Mouse (Mus musculus) retina, adult 2 months (tissue): ENCODE data around the gene Pfkm.
A peak's percentile ranks its signal among the peaks of the same experiment; 100 is the strongest.

ENCODE experiments used
- DNase-seq: peaks from one replicate; pipeline ENCODE4 v3.0.0-alpha.2; 2012; ENCODE audit warnings: low read depth, low spot score

Pfkm gene

DNA sequence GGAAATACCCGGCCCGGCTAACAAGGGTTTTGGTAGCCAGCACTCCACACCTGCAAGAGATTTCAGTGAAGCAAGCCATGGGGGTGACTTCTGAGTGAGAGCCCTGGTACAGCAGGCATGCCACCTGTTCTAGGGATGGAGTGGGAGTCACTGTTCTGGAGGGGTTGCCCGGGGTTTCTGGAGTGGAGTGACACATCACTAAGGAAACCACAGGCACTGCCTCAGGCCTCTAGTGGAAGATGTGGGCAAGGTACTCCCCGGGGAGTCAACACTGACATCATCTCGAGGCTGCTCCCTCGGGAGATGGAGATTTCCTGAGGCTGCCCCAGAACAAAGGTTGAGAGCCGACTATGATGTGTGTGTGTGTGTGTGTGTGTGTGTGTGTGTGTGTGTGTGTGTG, 78.0 kb downstream of the Pfkm start:
- no peak for DNase-seq

DNA sequence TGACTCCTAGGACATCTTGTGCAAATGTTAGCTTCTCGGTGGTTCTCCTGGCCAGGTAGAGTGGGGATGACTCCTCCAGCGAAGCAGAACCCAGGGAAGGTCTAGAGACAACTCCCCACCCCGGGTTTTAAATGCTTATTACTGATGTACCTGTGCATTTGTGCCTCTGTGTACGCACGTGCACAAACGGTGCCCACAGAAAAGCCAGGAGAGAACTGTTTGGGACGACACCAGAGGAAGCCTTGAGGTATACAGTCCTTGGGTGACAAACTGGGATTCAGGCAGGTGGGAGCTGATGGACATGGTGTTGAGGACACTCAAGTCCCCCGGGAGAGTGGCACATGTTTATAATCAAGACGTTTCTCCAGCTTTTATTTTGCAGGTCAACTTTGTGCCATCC, 78.5 kb downstream of the Pfkm start:
- DNase-seq: no peak

DNA sequence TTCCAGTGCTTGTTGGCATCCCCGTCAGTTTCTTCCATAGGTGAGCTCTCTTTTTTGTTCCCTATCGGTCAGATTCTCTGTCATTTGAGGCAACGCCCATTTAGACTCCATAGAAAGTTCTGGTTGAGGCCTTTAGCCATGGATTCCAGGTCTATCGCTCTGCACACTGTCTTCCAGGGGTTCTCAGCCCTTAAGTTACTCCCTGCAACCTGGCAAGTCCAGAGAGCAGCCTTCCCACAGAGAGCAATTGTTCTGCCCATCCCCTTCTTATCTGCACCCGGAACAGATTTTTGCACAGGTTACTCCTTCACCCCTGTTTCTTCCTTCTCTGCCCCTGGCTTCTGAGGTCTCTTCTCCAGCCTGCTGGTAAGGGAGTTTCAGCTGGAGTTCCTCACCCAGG, 79.7 kb downstream of the Pfkm start:
- DNase-seq: no peak

DNA sequence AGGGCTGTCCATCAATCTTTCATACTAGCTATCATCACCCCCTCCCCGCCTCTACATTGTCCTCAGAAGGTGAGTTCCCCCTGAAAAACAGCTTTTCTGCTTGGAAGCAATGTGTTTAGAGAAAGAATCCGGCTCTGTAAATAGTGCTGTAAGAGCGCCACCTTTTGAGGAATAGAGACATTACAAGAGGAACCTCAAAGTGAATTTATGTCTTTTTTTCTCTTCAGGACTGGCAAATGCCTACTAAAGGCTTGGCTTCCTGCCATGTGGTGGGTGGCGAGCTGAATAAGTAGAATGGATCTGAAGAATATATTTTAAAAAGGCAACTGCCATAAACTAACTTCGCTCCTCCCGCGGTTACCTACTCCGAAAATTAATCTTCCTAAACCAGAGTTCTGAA, 81.4 kb downstream of the Pfkm start:
- DNase-seq: no peak

DNA sequence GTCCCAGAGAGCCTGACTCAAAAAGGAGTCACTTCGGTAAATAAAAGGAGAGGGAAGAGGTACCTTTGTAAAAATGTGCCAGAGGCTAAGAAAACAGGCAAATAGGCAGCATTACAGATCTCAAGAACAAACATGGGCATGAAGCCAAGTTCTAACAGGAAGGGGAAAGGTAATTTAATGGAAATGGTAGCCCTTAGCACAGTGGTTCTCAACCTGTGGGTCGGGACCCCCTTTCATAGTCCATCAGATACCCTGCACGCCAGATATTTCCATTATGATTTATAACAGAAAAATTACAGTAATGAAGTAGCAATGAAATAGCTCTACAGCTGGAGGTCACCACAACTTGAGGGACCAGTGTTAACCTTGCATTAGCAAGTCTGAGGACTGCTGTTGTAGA, 84.9 kb downstream of the Pfkm start:
- DNase-seq: no peak

DNA sequence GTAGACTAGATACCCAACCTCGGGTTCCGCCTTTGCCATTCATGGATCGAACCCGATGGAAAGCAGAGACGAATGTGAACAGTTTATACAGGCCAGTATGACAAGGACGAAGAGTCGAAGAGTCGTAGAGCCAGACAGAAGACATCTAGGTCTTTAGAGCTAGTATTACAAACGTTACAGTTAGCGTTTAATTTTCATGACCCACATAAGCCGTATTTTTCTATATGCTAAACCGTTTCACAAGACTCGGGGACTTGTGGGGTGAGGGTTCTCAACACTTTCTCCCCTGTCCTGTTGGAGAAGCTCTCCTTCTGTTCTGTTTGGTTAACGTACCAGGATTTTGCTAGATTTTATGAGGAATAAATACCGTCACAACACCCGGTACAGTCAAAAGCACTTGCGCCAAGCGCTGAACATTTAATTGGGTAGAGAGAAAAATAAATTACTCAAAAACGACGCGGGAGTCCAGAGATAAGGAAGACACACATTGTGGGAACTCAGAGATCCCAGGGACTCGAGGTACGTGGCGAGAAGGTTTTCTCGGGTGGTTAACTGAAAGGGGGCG, 88.3 kb downstream of the Pfkm start:
- no peak for DNase-seq

DNA sequence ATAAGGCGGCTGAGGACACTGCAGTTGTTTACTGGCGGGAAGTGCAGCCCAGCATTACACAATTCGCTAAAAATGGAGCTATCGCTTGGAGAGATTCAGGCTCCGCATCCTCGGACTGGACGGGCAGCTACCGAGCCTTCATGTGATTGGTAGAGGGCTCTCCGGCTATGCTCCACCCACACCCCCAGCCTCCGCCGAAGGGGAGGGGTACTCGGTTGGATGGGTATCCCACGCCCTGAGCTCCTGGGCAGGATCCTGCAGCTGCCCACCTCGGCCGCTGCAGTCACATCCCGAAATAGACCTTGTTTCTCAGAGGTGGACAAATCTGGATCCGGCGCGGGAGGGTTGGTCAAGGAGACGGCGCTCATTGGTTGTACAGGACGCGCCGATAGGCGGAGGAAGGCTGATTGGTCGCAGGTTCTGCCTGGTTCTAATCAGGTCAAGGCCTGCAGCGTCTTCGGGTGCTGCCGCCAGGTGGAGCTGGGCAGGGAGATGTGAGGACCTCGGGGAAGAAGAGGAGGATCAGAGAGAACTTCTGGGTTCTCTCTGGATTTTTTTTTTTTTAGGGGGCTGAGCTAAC, 88.8 kb downstream of the Pfkm start:
- DNase-seq: peak; percentile 90
